Mouse (Mus musculus) limb, embryonic 11.5 days (tissue): ENCODE results near the gene Myh6. TPM values are rescaled to one million over a fixed set of nuclear protein-coding genes. Genes with fewer than 3 reads are reported as not detected.

Source experiments
- ATAC-seq: fragments of 200-750 bp; cut with Nextera tagmentation; 2 replicates; pipeline ENCODE4 v1.8.0; 2017; ENCODE audit warnings: low read depth; ENCODE audit not compliant: insufficient number of reproducible peaks, low FRiP score, low TSS enrichment
- DNase-seq: peaks from one replicate; pipeline ENCODE4 v3.0.0-alpha.2; 2015; ENCODE audit warnings: low spot score
- H3K27ac ChIP-seq: fragments of 300-500 bp; sonication (generic); replicated peaks from 2 replicates; pipeline ENCODE4 v1.5.1; 2014; ENCODE audit warnings: low read depth, mild to moderate bottlenecking, low read length
- H3K27me3 ChIP-seq: fragments of 300-500 bp; sonication (generic); 2 replicates; pipeline ENCODE4 v1.6.1; 2014; ENCODE audit warnings: mild to moderate bottlenecking, low read length, mixed read lengths; ENCODE audit not compliant: control insufficient read depth, insufficient read depth
- H3K36me3 ChIP-seq: fragments of 300-500 bp; sonication (generic); 2 replicates; pipeline ENCODE4 v1.6.1; 2014; ENCODE audit warnings: mild to moderate bottlenecking, low read length, moderate library complexity, mixed read lengths; ENCODE audit not compliant: control insufficient read depth, insufficient read depth
- H3K4me1 ChIP-seq: fragments of 300-500 bp; sonication (generic); 2 replicates; pipeline ENCODE4 v1.6.1; 2014; ENCODE audit warnings: low read length, mixed read lengths; ENCODE audit not compliant: control insufficient read depth, insufficient read depth
- H3K4me2 ChIP-seq: fragments of 300-500 bp; sonication (generic); 2 replicates; pipeline ENCODE4 v1.6.1; 2014; ENCODE audit warnings: low read depth, mild to moderate bottlenecking, moderate library complexity; ENCODE audit not compliant: severe bottlenecking
- H3K4me3 ChIP-seq: fragments of 300-500 bp; sonication (generic); 2 replicates; pipeline ENCODE4 v1.5.1; 2014; ENCODE audit warnings: low read depth, low read length
- H3K9ac ChIP-seq: fragments of 300-500 bp; sonication (generic); 2 replicates; pipeline ENCODE4 v1.6.1; 2014; ENCODE audit warnings: mild to moderate bottlenecking, low read length
- H3K9me3 ChIP-seq: fragments of 300-500 bp; sonication (generic); 2 replicates; pipeline ENCODE4 v1.6.1; 2016; ENCODE audit warnings: low read length; ENCODE audit not compliant: control insufficient read depth
- WGBS: fragments of 180-500 bp; shearing (Covaris S2); extraction: QIAGEN DNeasy Blood & Tissue Kit; methylation state at CpG from one replicate; pipeline ENCODE4 v1.1.7; 2014; 5-methylcytosine and 5-hydroxymethylcytosine counted together
- polyA plus RNA-seq: library from polyadenylated mRNA; unstranded; fragments of >200 nt; fragmentation: Nextera tagmentation; extraction: Ambion mirVana; gene quantifications from 2 replicates; pipeline ENCODE4 v1.2.1, GENCODE M21; 2014

The Myh6 gene
- polyA plus RNA-seq, 1 experiment from 2014 or later: 1.7 TPM

- H3K9me3 ChIP-seq: no peaks in the 10 kb centered on the region
- no peak overlapping the region for H3K27ac ChIP-seq
- 0 out of 2 replicates have a peak, but pooled peaks cover 3% of the 10 kb centered on the region for H3K4me1 ChIP-seq
- no peak overlapping the region for H3K4me3 ChIP-seq
- H3K9ac ChIP-seq: no peak overlapping the region
- H3K27me3 ChIP-seq: no peaks in the 10 kb centered on the region
- no peak for DNase-seq
- ATAC-seq: no peak
- H3K4me2 ChIP-seq: no peak overlapping the region
- H3K36me3 ChIP-seq: no peaks in the 10 kb centered on the region
Observed at GRCm38 (mm10) chr14:54998680-54999079, 32.0 kb upstream of the Myh6 start.

GRCm38 (mm10) chr14:54997297-54997696 lies 30.6 kb upstream of the Myh6 start:
- WGBS: 63% methylated on average over 4 of the region's 4 CpGs
- 0 out of 2 replicates have a peak, but pooled peaks cover 3% of the 10 kb centered on the region for H3K4me1 ChIP-seq
- DNase-seq: no peak
- H3K27me3 ChIP-seq: no peaks in the 10 kb centered on the region
- H3K36me3 ChIP-seq: no peaks in the 10 kb centered on the region
- no peaks in the 10 kb centered on the region for H3K9me3 ChIP-seq
- no peak overlapping the region for H3K9ac ChIP-seq
- H3K4me3 ChIP-seq: no peak overlapping the region
- ATAC-seq: peak; percentile 45; the same call in 1 of the 2 replicates
- H3K27ac ChIP-seq: no peak overlapping the region
- H3K4me2 ChIP-seq: no peak overlapping the region

GRCm38 (mm10) chr14:54996793-54997192 lies 30.1 kb upstream of the Myh6 start:
- Histone ChIP-seq H3K36me3 (no peaks in the 10 kb centered on the region), H3K4me3 (no peak overlapping the region), H3K4me2 (no peak overlapping the region), H3K9me3 (no peaks in the 10 kb centered on the region), H3K27me3 (no peaks in the 10 kb centered on the region), H3K27ac (no peak overlapping the region), H3K4me1 (0 out of 2 replicates have a peak, but pooled peaks cover 3% of the 10 kb centered on the region), H3K9ac (no peak overlapping the region)
- WGBS: 71% methylated on average over 9 of the region's 9 CpGs
- DNase-seq (no peak), ATAC-seq (peak; percentile 14; the same call in 1 of the 2 replicates)

GRCm38 (mm10) chr14:54995457-54996138 lies 28.9 kb upstream of the Myh6 start:
- no peaks in the 10 kb centered on the region for H3K27me3 ChIP-seq
- no peaks in the 10 kb centered on the region for H3K36me3 ChIP-seq
- no peak overlapping the region for H3K4me3 ChIP-seq
- ATAC-seq (no peak), DNase-seq (no peak)
- no peak overlapping the region for H3K4me2 ChIP-seq
- H3K9ac ChIP-seq: no peak overlapping the region
- WGBS: 64% methylated on average over 14 of the region's 14 CpGs
- H3K4me1 ChIP-seq: 0 out of 2 replicates have a peak, but pooled peaks cover 3% of the 10 kb centered on the region
- 0 out of 2 replicates have a peak overlapping the region, but pooled peaks have one; percentile 18 for H3K27ac ChIP-seq
- no peaks in the 10 kb centered on the region for H3K9me3 ChIP-seq

- no peaks in the 10 kb centered on the region for H3K36me3 ChIP-seq
- no peak overlapping the region for H3K4me3 ChIP-seq
- H3K27ac ChIP-seq: no peak overlapping the region
- H3K4me1 ChIP-seq: 0 out of 2 replicates have a peak, but pooled peaks cover 3% of the 10 kb centered on the region
- ATAC-seq: no peak
- no peak overlapping the region for H3K4me2 ChIP-seq
- no peak for DNase-seq
- no peak overlapping the region for H3K9ac ChIP-seq
- H3K27me3 ChIP-seq: no peaks in the 10 kb centered on the region
- H3K9me3 ChIP-seq: no peaks in the 10 kb centered on the region
Observed at GRCm38 (mm10) chr14:54994869-54995186, 28.1 kb upstream of the Myh6 start.

GRCm38 (mm10) chr14:54994136-54994868 lies 27.6 kb upstream of the Myh6 start, which contains the start of gene Myh7:
Myh7 (minus strand) TSS chr14:54994626.
- no peaks in the 10 kb centered on the region for H3K9me3 ChIP-seq
- H3K4me2 ChIP-seq: no peak within 1 kb of the TSS
- 0 out of 2 replicates have a peak within 1 kb of the TSS, but pooled peaks have one; percentile 18 for H3K27ac ChIP-seq
- 67% methylated on average over 11 of the region's 11 CpGs for WGBS
- DNase-seq (no peak), ATAC-seq (no peak)
- 0 out of 2 replicates have a peak, but pooled peaks cover 3% of the 10 kb centered on the region for H3K4me1 ChIP-seq
- H3K36me3 ChIP-seq: no peaks in the 10 kb centered on the region
- no peaks in the 10 kb centered on the region for H3K27me3 ChIP-seq
- H3K4me3 ChIP-seq: no peak within 1 kb of the TSS
- H3K9ac ChIP-seq: no peak within 1 kb of the TSS

GRCm38 (mm10) chr14:54993636-54994035 lies 26.9 kb upstream of the Myh6 start:
- no peaks in the 10 kb centered on the region for H3K36me3 ChIP-seq
- no peak for ATAC-seq
- no peak overlapping the region for H3K9ac ChIP-seq
- no peak overlapping the region for H3K4me3 ChIP-seq
- no peaks in the 10 kb centered on the region for H3K27me3 ChIP-seq
- H3K27ac ChIP-seq: no peak overlapping the region
- no peaks in the 10 kb centered on the region for H3K9me3 ChIP-seq
- no peak for DNase-seq
- H3K4me1 ChIP-seq: 0 out of 2 replicates have a peak, but pooled peaks cover 3% of the 10 kb centered on the region
- 79% methylated on average over 10 of the region's 10 CpGs for WGBS
- H3K4me2 ChIP-seq: no peak overlapping the region

- H3K9ac ChIP-seq: no peak overlapping the region
- DNase-seq: no peak
- 91% methylated on average over 10 of the region's 10 CpGs for WGBS
- H3K4me3 ChIP-seq: no peak overlapping the region
- no peak overlapping the region for H3K27ac ChIP-seq
- H3K36me3 ChIP-seq: no peaks in the 10 kb centered on the region
- ATAC-seq: no peak
- 0 out of 2 replicates have a peak, but pooled peaks cover 3% of the 10 kb centered on the region for H3K4me1 ChIP-seq
- no peak overlapping the region for H3K4me2 ChIP-seq
- no peaks in the 10 kb centered on the region for H3K27me3 ChIP-seq
- H3K9me3 ChIP-seq: no peaks in the 10 kb centered on the region
Observed at GRCm38 (mm10) chr14:54992196-54992595, 25.5 kb upstream of the Myh6 start.
